Mouse (Mus musculus): ENCODE measurements at regions not wholly inside any gene's neighbourhood (a gene's known extent, or its start where the extent isn't known, plus 50 kb on each side); places are given as distances from the start of the nearest gene placed in this dataset.

DNA sequence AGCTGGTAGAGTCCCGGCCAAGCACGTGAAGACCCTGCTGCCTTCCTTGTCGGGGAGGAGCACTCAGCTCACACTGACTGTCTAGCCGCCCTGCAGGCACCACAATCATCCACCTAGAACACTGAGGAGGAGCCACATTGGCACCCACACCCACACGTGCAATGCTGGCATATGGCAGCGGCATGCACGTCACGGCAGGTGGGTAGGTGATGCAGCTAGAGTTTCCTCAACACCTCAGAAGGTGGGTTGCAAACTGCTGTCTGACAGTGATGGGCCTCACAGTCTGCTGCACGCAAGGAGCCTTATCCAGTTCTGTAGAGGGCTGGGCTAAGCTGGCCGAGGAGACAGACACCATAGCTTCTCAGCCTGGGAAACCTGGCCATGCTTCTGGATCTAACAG is 51.2 kb upstream of the Nectin1 start:
- no peak overlapping the region for H3K4me3 ChIP-seq (ENCODE audit: low read depth, low read length)
- DNase-seq (no peak), ATAC-seq (ENCODE audit: insufficient read depth) (no peak)
- no peak overlapping the region for H3K9ac ChIP-seq
- TF ChIP-seq CTCF (IDR thresholded peaks at IDR 0.05; ENCODE audit: low read depth), result no peak
- no peak overlapping the region for H3K27ac ChIP-seq (ENCODE audit: low read depth)
- no peaks in the 10 kb centered on the region for H3K9me3 ChIP-seq (ENCODE audit: low read depth, low read length)
- H3K4me2 ChIP-seq, result no peak overlapping the region
- H3K4me1 ChIP-seq (ENCODE audit: insufficient read depth), result no peaks in the 10 kb centered on the region
- H3K27me3 ChIP-seq (ENCODE audit: insufficient read depth, low read length), result no peaks in the 10 kb centered on the region
- 74% methylated on average over 10 of the region's 10 CpGs for WGBS
- no peaks in the 10 kb centered on the region for H3K36me3 ChIP-seq (ENCODE audit: insufficient read depth)

All from lung, embryonic 14.5 days (tissue).